Mouse (Mus musculus): ENCODE data around the gene Pcsk5. TPM values are rescaled to one million over a fixed set of nuclear protein-coding genes. Genes with fewer than 3 reads are reported as not detected.

The Pcsk5 gene
- total RNA-seq, 4 experiments from 2014 or later: 179 to 277 (median 199) TPM

- DNase-seq: no peak
Measured at GRCm38 (mm10) chr19:17732676-17733277, 104.7 kb downstream of the Pcsk5 start.

- no peak for DNase-seq
Measured at GRCm38 (mm10) chr19:17717066-17717465, 120.4 kb downstream of the Pcsk5 start.

- no peak for DNase-seq
Measured at GRCm38 (mm10) chr19:17715281-17715955, 122.0 kb downstream of the Pcsk5 start.

- DNase-seq: peak; percentile 38
Measured at GRCm38 (mm10) chr19:17691626-17692025, 145.8 kb downstream of the Pcsk5 start.

DNA sequence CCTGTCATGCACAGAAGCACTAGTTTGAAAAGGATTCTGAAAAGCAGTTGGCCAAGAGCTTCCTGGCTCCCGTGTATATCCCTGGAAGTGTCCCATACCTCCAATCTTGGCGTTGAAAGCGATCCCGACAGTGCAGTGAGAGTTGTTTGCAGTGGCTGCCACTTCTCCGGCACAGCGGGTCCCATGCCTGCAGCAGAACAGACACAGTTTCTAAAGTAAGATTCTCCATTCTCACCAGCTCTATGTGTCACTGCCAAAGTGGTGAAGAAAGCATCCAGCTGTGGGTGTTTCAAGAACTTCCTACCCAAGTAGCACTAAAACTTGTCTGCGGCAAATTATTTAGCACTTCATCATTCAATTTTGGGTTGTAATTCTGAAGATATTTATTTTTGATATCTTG lies 159.1 kb downstream of the Pcsk5 start:
- DNase-seq: no peak

DNA sequence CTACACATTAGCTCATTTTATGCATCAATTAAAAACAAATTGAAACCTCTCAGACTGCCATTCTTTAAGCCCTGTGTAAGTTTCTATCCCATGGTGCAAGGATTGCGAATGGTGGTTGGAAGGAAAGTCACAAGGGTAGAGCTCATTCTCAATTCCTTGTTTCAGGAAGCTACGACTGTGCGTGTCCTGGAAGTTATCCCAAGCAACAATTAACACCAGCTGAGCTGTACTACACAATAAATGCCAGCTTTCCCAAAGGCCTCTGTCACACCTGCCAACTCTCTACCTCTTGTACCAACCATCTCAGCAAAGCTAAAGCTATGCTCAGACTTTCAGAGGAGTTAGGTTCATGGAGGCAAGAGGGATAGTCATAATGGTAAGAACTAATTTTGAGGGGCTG lies 174.8 kb downstream of the Pcsk5 start:
- DNase-seq: no peak

DNA sequence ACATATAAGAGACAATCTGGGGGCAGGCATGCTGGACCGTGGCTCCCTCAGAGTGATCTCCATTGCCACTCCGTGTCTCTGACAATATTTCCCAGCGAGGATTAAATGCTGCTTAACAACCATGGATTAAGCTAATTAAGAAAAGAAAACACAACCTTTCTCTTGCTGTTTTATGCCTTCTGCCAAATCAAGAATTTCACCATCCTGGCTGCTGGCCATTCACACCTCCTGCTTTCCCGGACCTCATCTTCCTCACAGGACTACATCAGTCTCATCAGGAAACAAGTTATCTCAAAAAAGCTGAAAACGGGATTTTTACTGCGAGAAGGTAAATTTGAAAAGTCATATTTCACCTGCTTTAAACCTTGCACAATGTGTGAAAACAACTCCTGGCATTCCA lies 175.2 kb downstream of the Pcsk5 start:
- DNase-seq: no peak

DNA sequence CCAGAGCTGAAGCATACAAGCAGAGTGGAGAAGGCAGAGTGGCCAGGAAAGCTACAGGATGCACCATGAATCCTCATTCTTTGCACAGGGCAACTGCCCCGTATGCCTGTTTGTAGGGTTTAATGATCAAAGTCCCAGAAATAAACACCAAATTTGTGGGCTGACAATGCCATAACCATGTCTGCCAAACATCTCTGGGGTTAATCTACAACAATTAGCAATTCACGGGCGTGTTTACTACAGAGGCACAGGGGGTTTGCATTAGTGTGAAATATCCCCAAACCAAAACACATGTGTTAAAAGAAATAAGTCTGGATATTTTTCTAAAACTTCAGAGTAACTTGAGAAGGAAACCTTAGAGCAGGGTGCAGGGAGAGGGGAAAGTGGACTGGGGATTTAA lies 178.1 kb downstream of the Pcsk5 start:
- no peak for DNase-seq

DNA sequence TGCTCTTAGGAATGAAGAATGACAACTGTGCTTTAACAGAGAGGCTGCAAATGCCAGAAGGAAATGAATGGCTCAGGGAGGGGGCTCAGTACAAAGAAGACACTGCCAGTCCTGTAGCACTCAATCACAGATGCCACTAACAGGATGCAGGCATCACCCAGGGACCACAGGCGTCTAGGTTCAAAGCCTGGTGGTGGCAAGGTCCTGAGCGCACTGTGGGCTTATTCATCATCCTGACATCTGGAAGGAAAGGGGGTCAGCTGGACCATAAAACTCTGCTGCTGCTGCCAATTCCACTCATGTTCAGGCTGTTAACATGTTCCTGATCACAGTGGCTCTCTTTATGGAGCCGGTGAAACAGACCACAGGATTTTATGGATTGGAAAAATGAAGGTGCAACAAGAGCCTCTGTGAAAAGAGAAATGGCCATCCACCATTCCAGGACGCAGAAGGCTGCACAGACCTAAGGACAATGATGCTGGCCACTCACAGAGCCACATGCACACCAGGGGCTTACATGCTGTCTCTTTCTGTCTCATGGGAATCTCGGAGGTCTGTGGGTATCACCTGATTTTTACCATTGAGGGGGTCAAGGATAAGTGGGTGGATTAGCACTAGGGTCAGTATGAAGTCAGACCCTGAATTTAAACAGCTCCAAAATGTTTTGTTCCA lies 186.5 kb downstream of the Pcsk5 start:
- peak; percentile 31 for DNase-seq

GRCm38 (mm10) chr19:17649967-17650366 lies 187.5 kb downstream of the Pcsk5 start:
- DNase-seq: no peak

DNA sequence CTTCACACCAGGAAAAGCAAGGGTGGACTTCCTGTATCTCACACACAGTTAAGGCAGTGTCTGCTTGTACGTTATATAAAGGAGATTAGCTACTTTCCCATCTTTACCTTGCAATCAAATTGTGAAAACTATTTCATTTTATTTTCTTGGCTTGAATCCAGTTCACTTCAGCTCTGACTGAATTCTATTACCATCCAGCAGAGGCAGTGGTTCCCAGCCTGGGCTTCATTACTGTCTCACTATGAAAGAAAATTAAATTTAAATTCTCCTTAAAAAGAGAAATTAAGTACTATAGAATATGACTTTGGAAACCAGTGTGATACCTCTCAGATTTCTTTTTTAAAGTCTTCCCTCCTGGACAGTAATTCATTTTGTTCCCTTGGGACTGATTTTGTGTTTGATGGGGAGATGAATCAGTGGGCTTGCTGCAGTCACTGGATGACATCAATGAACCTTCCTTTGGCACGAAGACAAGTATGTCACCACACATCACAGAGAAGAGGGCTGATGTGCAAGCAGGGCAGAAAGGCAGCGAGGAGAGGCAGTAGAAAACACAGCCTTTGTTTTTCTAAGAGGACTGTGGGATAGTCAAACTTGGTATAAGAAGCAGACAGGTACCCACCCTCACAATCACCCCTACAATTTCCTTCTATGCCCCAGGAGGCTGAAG lies 194.2 kb downstream of the Pcsk5 start:
- peak; percentile 46 for DNase-seq

- no peak for DNase-seq
Measured at GRCm38 (mm10) chr19:17635984-17636383, 201.4 kb downstream of the Pcsk5 start.

- no peak for DNase-seq
Measured at GRCm38 (mm10) chr19:17615646-17616045, 221.8 kb downstream of the Pcsk5 start.

- DNase-seq: no peak
Measured at GRCm38 (mm10) chr19:17606510-17606909, 230.9 kb downstream of the Pcsk5 start.

- DNase-seq: no peak
Measured at GRCm38 (mm10) chr19:17606093-17606492, 231.3 kb downstream of the Pcsk5 start.

GRCm38 (mm10) chr19:17603322-17603721 lies 234.1 kb downstream of the Pcsk5 start:
- no peak for DNase-seq

- DNase-seq: no peak
Measured at GRCm38 (mm10) chr19:17600347-17600746, 237.1 kb downstream of the Pcsk5 start.

- DNase-seq: peak; percentile 34
Measured at GRCm38 (mm10) chr19:17592790-17593189, 244.6 kb downstream of the Pcsk5 start.

- DNase-seq: no peak
Measured at GRCm38 (mm10) chr19:17591335-17591734, 246.1 kb downstream of the Pcsk5 start.

DNA sequence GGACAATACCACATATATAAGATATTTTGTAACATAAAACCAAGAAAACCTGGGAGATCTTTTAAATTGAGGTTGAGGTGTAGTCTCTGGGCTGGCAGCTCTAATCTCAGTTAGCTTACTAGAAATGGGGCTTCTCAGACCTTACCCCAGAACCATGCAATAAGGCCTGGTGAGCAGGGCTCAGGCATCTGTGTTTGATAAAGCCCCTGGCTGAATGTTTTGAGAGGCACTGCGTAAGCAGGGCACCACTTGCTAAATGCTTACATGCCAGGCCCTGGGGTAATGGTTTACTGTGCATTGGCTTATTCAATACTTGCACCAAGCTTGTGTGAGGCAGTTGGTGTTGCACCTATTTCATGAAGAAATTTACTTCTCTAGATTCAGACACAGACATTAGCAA lies 247.1 kb downstream of the Pcsk5 start:
- DNase-seq: no peak

DNA sequence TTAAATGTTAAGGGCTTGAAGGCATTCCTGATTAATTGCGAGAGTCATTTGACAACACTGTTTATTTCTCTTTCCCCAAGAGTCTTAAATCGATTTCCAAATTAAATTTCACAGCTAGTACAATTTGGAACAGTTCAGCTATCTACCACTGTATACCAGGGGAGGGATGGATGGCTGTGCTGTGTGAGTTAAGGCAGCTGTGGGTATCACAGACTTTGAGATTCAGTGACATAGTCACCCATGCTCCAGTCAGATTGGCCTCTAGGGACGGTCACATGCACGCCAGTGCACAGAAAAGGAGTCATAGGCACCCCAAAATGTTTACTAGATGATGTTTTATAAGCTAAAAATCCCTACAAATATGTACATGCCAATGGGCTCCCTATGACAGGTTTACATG lies 260.0 kb downstream of the Pcsk5 start:
- DNase-seq: no peak

DNA sequence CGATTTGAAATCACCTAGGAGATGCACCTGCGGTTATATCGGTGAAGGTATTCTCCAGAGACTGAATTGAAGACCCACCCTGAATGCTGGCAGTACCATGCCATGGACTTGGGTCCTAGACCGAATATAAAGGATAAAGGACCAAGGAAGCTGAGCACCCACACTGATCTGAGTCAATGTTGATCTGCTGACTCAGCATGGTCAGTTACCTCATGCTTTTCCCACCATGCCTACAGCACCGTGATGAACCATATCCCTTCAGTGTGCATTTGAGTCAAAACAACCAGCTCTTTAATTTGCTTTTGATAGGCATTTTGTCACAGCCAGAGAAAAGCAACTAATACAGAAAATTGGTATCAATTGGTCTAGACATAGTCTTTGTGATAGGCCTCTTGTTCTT lies 262.9 kb downstream of the Pcsk5 start:
- DNase-seq: no peak

GRCm38 (mm10) chr19:17572315-17572714 lies 265.1 kb downstream of the Pcsk5 start:
- DNase-seq: no peak
